Mouse (Mus musculus): ENCODE results near the gene Slc5a5. TPM values are rescaled to one million over a fixed set of nuclear protein-coding genes. Genes with fewer than 3 reads are reported as not detected.

The Slc5a5 gene
- total and polyA plus RNA-seq, 3 experiments: 0.28 TPM; not detected in 2

DNA sequence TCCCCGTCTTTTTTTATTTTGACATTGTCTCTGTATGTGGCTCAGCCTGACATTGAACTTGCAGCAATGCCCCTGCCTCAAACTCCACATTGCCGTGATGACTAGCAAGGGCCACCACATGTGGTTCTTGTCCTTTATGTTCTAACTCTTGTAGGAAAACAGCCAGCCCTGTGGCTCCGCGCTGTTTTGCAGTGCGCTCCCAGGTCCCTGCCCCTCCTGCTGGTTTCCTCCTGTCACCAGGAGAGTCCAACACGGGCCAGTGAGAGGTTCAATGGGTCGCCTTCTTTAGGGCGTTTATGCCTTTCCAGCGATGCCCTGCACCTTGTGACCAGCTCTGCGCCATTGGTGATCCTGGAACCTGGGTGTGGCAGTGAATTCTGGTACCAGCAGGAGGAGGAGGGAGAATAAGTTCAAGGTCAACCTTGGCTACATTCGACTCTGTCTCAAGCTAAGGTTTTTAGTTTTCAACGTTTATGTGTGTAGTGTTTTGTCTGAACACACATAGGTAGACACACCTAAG is 26.5 kb downstream of the Slc5a5 start:
- H3K36me3 ChIP-seq (replicated peaks): peaks cover 41% of the 10 kb centered on the region
- H3K9me3 ChIP-seq (replicated peaks): no peaks in the 10 kb centered on the region
- H3K4me3 ChIP-seq (ENCODE audit: low read depth, low read length): peak overlapping the region; percentile 75; the same call in 1 of the 2 replicates
- DNase-seq (ENCODE audit: low spot score) (no peak), ATAC-seq (ENCODE audit: extremely low read depth, insufficient number of reproducible peaks, low FRiP score, poor library complexity, severe bottlenecking) (no peak)
- H3K4me1 ChIP-seq (ENCODE audit: insufficient read depth, low read depth, low read length): peaks cover 65% of the 10 kb centered on the region
- TF ChIP-seq GATA2 (IDR thresholded peaks at IDR 0.05; ENCODE audit: borderline replicate concordance, low read depth, low read length) (no peak), TAL1 (conservative IDR thresholded peaks at IDR 0.05; ENCODE audit: low read depth, low read length) (no peak), GATA1 (IDR thresholded peaks at IDR 0.05; ENCODE audit: borderline replicate concordance, low read length) (no peak), POLR2AphosphoS5 (IDR thresholded peaks at IDR 0.05; ENCODE audit: insufficient replicate concordance, low read depth, low read length) (no peak), CTCF (IDR thresholded peaks at IDR 0.05; ENCODE audit: low read depth, low read length) (no peak)
- H3K27me3 ChIP-seq (ENCODE audit: insufficient read depth, low read length): peaks cover 40% of the 10 kb centered on the region

DNA sequence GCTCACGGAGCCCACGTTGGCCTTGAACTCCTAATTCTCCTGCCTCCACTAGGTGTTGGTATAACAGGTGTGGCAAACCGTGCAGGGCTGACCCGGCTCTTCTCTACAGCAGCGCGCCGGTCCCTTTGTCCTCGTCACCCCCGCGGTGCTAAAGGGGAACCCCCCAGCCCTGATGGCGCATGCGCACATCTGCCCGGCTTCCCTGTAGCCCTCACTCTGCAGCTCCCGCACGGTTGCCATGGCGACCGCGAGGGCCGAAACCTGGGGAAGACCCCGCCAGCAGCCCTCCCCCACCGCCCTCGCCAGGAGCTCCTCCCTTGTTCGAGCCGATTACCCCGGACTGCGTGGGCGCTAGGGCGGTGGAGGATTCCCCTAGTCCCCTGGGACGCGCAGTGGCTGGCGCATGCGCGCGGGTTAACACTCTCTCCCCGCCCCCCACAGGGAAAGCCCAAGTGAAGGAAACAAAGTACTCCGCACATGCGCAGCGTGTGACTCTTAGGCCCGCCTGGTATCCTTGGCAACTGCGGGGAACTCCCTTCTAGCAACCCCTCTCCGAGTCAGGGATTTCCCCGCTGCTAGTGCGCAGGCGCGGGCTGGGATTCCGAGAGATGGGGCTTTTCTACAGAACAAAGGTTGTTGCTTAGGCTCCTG is 27.1 kb downstream of the Slc5a5 start:
- DNase-seq (ENCODE audit: low spot score) (peak; percentile 93), ATAC-seq (ENCODE audit: extremely low read depth, insufficient number of reproducible peaks, low FRiP score, poor library complexity, severe bottlenecking) (peak; percentile 77)
- Histone ChIP-seq H3K36me3 (replicated peaks) (peaks cover 36% of the 10 kb centered on the region), H3K4me1 (ENCODE audit: insufficient read depth, low read depth, low read length) (peaks cover 61% of the 10 kb centered on the region), H3K9me3 (replicated peaks) (no peaks in the 10 kb centered on the region), H3K4me3 (ENCODE audit: low read depth, low read length) (peak overlapping the region; percentile 75), H3K27me3 (ENCODE audit: insufficient read depth, low read length) (peaks cover 40% of the 10 kb centered on the region)
- no peak for TF ChIP-seq GATA2 (IDR thresholded peaks at IDR 0.05; ENCODE audit: borderline replicate concordance, low read depth, low read length)
- no peak for TF ChIP-seq CTCF (IDR thresholded peaks at IDR 0.05; ENCODE audit: low read depth, low read length)
- TF ChIP-seq GATA1 (IDR thresholded peaks at IDR 0.05; ENCODE audit: borderline replicate concordance, low read length): no peak
- TF ChIP-seq TAL1 (conservative IDR thresholded peaks at IDR 0.05; ENCODE audit: low read depth, low read length): no peak
- no peak for TF ChIP-seq POLR2AphosphoS5 (IDR thresholded peaks at IDR 0.05; ENCODE audit: insufficient replicate concordance, low read depth, low read length)

DNA sequence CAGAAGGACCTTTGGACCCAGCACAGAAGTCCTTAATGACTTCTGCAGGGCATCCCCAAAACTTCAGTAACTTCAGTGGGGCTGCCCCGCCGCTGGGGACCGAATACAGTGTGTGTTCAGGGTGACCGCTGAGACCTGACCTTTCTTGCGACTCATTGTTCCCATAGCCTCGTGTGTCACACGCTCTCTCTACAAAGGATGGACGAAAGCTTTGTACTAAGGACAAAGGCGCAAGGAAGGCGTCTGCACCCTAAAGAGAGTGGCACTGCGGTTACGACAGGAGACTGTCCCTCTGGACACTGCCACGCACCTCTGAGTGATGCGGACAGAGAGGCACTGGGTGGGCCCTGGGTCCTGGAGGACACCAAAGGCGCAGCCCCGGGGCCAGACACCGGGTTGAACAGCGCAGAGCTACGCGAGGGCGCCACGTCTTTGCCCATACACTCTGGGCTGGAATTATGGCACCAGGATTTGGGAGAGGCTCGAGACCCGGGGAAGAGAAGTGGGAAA is 27.8 kb downstream of the Slc5a5 start:
- ATAC-seq (ENCODE audit: extremely low read depth, insufficient number of reproducible peaks, low FRiP score, poor library complexity, severe bottlenecking): no peak
- TF ChIP-seq POLR2AphosphoS5 (IDR thresholded peaks at IDR 0.05; ENCODE audit: insufficient replicate concordance, low read depth, low read length) (no peak), GATA2 (IDR thresholded peaks at IDR 0.05; ENCODE audit: borderline replicate concordance, low read depth, low read length) (no peak), GATA1 (IDR thresholded peaks at IDR 0.05; ENCODE audit: borderline replicate concordance, low read length) (no peak), CTCF (IDR thresholded peaks at IDR 0.05; ENCODE audit: low read depth, low read length) (no peak)
- Histone ChIP-seq H3K27me3 (ENCODE audit: insufficient read depth, low read length) (peaks cover 40% of the 10 kb centered on the region), H3K4me1 (ENCODE audit: insufficient read depth, low read depth, low read length) (peaks cover 58% of the 10 kb centered on the region), H3K9me3 (replicated peaks) (no peaks in the 10 kb centered on the region), H3K36me3 (replicated peaks) (peaks cover 31% of the 10 kb centered on the region), H3K4me3 (ENCODE audit: low read depth, low read length) (peak overlapping the region; percentile 75)
- DNase-seq (ENCODE audit: low spot score): no peak

DNA sequence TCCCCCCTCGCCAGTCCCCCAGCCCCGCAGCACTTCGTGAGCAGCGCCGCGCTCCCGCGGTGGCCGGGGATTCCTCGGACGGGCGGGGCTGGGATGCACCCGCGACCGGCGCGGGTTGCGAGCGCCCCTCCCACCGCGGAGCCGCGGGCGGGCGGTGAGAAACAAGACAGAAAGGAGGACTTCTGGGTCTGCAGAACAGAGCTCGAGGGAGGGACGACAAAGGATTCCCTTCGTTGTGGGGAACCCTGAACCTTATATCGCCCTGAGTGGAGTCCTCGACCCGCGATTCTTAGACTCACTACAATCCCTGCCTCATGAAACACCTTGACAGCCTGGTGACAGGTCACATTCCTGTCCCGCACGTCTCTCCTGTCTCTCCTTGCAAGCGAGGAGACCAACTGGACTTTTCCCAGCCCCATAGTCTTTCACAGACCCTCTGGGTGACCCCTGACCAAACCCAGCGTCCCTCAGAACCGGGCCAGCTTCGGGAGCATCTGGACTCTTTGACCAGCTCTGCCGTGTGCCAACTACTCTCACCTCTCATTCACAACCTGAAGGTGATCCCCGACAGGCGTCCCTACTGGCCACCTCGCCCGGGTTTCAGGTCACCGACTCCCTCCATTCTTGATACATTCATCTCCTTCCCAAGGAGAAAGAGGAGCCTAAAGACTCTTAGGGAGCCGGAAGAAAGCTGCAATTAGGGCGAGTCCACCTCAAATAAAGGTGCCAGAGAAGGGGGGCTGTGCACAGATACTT is 28.4 kb downstream of the Slc5a5 start:
- DNase-seq (ENCODE audit: low spot score): no peak
- H3K27me3 ChIP-seq (ENCODE audit: insufficient read depth, low read length): peaks cover 45% of the 10 kb centered on the region
- H3K4me1 ChIP-seq (ENCODE audit: insufficient read depth, low read depth, low read length): peaks cover 52% of the 10 kb centered on the region

DNA sequence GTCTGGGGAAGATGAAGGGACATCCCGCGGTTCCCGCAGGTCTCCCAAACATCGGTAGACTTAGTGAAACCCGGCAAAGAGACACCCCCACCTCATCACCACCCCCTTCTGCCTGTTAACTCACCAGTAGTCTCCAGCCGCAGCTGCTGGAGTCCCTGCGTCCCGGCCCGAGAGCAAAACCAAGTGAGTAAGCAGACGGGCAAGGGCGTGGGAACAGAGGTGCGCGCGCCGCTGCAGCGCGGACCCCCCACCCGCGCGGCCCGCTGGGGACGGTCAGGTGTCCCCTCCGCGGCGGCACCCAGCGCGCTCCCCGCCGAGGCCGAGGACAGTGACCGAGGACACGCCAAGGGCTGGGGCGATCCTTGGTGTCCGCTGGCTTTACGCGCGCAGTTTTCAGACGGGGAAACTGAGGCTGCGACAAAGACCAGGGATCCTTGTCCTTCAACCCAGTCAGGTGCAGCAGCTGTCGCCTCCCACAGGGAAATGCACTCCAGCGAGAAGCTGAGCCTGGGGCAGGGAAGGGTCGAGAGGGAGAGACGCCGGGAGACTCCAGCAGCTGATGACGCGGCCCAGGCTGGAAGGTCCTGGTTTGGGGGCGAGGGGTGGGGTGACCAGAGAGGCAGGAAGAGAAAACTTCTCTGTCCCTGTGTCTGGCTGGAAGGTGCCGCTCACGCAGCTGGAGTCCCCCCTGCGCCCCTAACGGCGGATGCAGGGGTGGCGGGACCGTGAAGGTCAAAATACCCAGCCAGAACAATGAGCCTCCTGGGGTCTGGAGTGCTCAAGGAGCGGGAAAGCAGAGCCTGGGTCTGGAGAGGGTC is 29.5 kb downstream of the Slc5a5 start, which contains the start of gene Kcnn1:
Gene Kcnn1 (minus strand): TSS at position 435 of the 818 bp plus-strand sequence.
- H3K4me1 ChIP-seq (ENCODE audit: insufficient read depth, low read depth, low read length): peaks cover 49% of the 10 kb centered on the region
- H3K4me3 ChIP-seq (ENCODE audit: low read depth, low read length): peak within 1 kb of the TSS; percentile 59; the same call in 1 of the 2 replicates
- peaks cover 14% of the 10 kb centered on the region for H3K36me3 ChIP-seq (replicated peaks)
- ATAC-seq (ENCODE audit: extremely low read depth, insufficient number of reproducible peaks, low FRiP score, poor library complexity, severe bottlenecking) (no peak), DNase-seq (ENCODE audit: low spot score) (no peak)
- no peaks in the 10 kb centered on the region for H3K9me3 ChIP-seq (replicated peaks)
- H3K27me3 ChIP-seq (ENCODE audit: insufficient read depth, low read length): peaks cover 49% of the 10 kb centered on the region
- TF ChIP-seq TAL1 (conservative IDR thresholded peaks at IDR 0.05; ENCODE audit: low read depth, low read length) (no peak), CTCF (IDR thresholded peaks at IDR 0.05; ENCODE audit: low read depth, low read length) (no peak), POLR2AphosphoS5 (IDR thresholded peaks at IDR 0.05; ENCODE audit: insufficient replicate concordance, low read depth, low read length) (no peak), GATA1 (IDR thresholded peaks at IDR 0.05; ENCODE audit: borderline replicate concordance, low read length) (no peak), GATA2 (IDR thresholded peaks at IDR 0.05; ENCODE audit: borderline replicate concordance, low read depth, low read length) (no peak)

More for the DNA sequence above, 28.4 kb downstream of the Slc5a5 start:
- Histone ChIP-seq H3K36me3 (replicated peaks) (peaks cover 25% of the 10 kb centered on the region), H3K9me3 (replicated peaks) (no peaks in the 10 kb centered on the region), H3K4me3 (ENCODE audit: low read depth, low read length) (peak overlapping the region; percentile 75; the same call in 1 of the 2 replicates)
- no peak for ATAC-seq (ENCODE audit: extremely low read depth, insufficient number of reproducible peaks, low FRiP score, poor library complexity, severe bottlenecking)
- TF ChIP-seq GATA2 (IDR thresholded peaks at IDR 0.05; ENCODE audit: borderline replicate concordance, low read depth, low read length) (no peak), GATA1 (IDR thresholded peaks at IDR 0.05; ENCODE audit: borderline replicate concordance, low read length) (no peak), CTCF (IDR thresholded peaks at IDR 0.05; ENCODE audit: low read depth, low read length) (no peak), TAL1 (conservative IDR thresholded peaks at IDR 0.05; ENCODE audit: low read depth, low read length) (no peak), POLR2AphosphoS5 (IDR thresholded peaks at IDR 0.05; ENCODE audit: insufficient replicate concordance, low read depth, low read length) (no peak)
